1 mouse cellular context compared by ENCODE assay signal in the genomic region with DNA sequence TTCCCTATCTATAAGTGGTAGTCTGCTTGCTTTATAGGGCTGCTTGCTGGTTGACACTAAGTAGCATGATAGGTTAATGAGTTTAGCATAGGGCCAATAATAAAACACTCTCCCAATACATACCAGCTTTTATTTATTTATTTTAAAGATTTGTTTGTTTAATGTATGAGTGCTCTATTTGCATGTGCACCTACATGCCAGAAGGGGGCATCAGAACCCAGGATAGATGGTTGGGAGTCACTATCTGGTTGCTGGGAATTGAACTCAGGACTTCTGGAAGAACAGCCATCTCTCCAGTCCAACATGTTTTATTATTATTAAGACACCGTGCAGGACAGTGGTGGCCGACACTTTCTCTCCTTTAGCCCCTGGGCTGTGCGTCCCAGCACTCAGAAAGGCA.
TF ChIP-seq lines count a peak whose summit lies in the region.

No protein-coding gene starts in this region.

TF ChIP-seq in MEL, 35 proteins besides CTCF, POLR2A, EP300 and RAD21:
- TF ChIP-seq POLR2AphosphoS2 (IDR thresholded peaks at IDR 0.05; ENCODE audit: low read length) (no peak), E2F4 (IDR thresholded peaks at IDR 0.05; ENCODE audit: borderline replicate concordance, low read depth, low read length) (no peak), SMC3 (IDR thresholded peaks at IDR 0.05; ENCODE audit: low read depth, low read length) (peak; percentile 55), HCFC1 (IDR thresholded peaks at IDR 0.05; ENCODE audit: low read depth, low read length) (no peak), ELF1 (IDR thresholded peaks at IDR 0.05; ENCODE audit: low read depth, low read length) (no peak), ZC3H11A (IDR thresholded peaks at IDR 0.05; ENCODE audit: low read depth, low read length) (peak; percentile 29; the same call in 1 of the 2 replicates)
